In genomic region chr6:125423507-125423906, GRCm38 (mm10) we compare ENCODE assay signal across 15 mouse cellular contexts. TPM values are rescaled to one million over a fixed set of nuclear protein-coding genes. Genes with fewer than 3 reads are reported as not detected.
DNase-seq lines count a peak whose midpoint lies in the region; ATAC-seq and TF ChIP-seq lines count a peak whose summit lies in the region.
"Had no signal": no experiment of that assay in that cellular context is flagged by ENCODE, and none has a peak within 500 bp of the region (broad histone marks: within the 10 kb centered on the region; RNA-seq: fewer than 3 reads in every experiment).

No protein-coding gene starts in this region.

- 54% methylated on average over 13 of the region's 13 CpGs for WGBS in kidney, adult 2 months
- whole genome bisulfite sequencing in embryonic facial prominence, embryonic 13.5 days = 50% methylated on average over 13 of the region's 13 CpGs

- 0 out of 2 replicates have a peak, but pooled peaks cover 1% of the 10 kb centered on the region for H3K9me3 ChIP-seq in E14TG2a.4 (ENCODE audit: low read length)
- H3K9me3 ChIP-seq in embryonic facial prominence, embryonic 13.5 days = no peaks in the 10 kb centered on the region
- H3K9me3 ChIP-seq: heart, embryonic 12.5 days; midbrain, embryonic 15.5 days had no signal

- H3K27ac ChIP-seq in kidney, adult 2 months (ENCODE audit: insufficient read depth, low read depth, low read length) = peak overlapping the region; percentile 76
- H3K27ac ChIP-seq in embryonic facial prominence, embryonic 13.5 days = peak overlapping the region; percentile 62
- H3K27ac ChIP-seq: midbrain, embryonic 15.5 days had no signal

- no peak for DNase-seq in kidney, adult 2 months
- DNase-seq in kidney, postnatal 14 days = no peak
- no peak for DNase-seq in left cerebral cortex, postnatal 10 days (ENCODE audit: extremely low spot score in 1 of 2, low spot score in 2 of 2)
- DNase-seq: cerebellum, adult 2 months; gastrocnemius, postnatal 10 days; layer of hippocampus, postnatal 36 days; right cerebral cortex, postnatal 25 days; thymus, adult 18-20 months had no signal

- no peak overlapping the region for H3K4me3 ChIP-seq in kidney, adult 2 months (ENCODE audit: insufficient read depth, low read depth, low read length)
- H3K4me3 ChIP-seq in E14TG2a.4 (replicated peaks; ENCODE audit: low read length) (peak overlapping the region; percentile 72), myocyte (peak overlapping the region; percentile 22)
- no peak overlapping the region for H3K4me3 ChIP-seq in embryonic facial prominence, embryonic 13.5 days
- H3K4me3 ChIP-seq: heart, embryonic 12.5 days; midbrain, embryonic 15.5 days had no signal

- TF ChIP-seq POLR2A in kidney, adult 2 months (IDR thresholded peaks at IDR 0.05; ENCODE audit: low read depth, low read length) = no peak
- TF ChIP-seq POLR2A in myocyte (IDR thresholded peaks at IDR 0.05; ENCODE audit: insufficient read length, low read depth) = no peak

- no peak overlapping the region for H3K9ac ChIP-seq in embryonic facial prominence, embryonic 13.5 days
- H3K9ac ChIP-seq: heart, embryonic 12.5 days; midbrain, embryonic 15.5 days had no signal

- no peaks in the 10 kb centered on the region for H3K36me3 ChIP-seq in kidney, adult 2 months (ENCODE audit: control insufficient read depth, insufficient read depth, low read length)
- H3K36me3 ChIP-seq in E14TG2a.4 (ENCODE audit: insufficient read depth, low read length) (no peaks in the 10 kb centered on the region), myocyte (ENCODE audit: control insufficient read depth, insufficient read depth) (no peaks in the 10 kb centered on the region)
- no peaks in the 10 kb centered on the region for H3K36me3 ChIP-seq in embryonic facial prominence, embryonic 13.5 days
- H3K36me3 ChIP-seq: heart, embryonic 12.5 days; midbrain, embryonic 15.5 days had no signal

- no peak overlapping the region for H3K4me2 ChIP-seq in embryonic facial prominence, embryonic 13.5 days
- peak overlapping the region; percentile 74 for H3K4me2 ChIP-seq in myocyte (ENCODE audit: low read depth)

- TF ChIP-seq CTCF in kidney, adult 2 months (conservative IDR thresholded peaks at IDR 0.05; ENCODE audit: insufficient read depth, insufficient read length, low read depth, low read length) = no peak
- TF ChIP-seq CTCF in E14TG2a.4 (conservative IDR thresholded peaks at IDR 0.05; ENCODE audit: low read length) = no peak

- intact Hi-C loops in left cerebral cortex, postnatal 10 days (cut with DNase I) = loop anchor here (10.0 kb wide), 1 partner anchor 1051 kb away; no protein-coding TSS in a partner anchor

- H3K27me3 ChIP-seq in kidney, adult 2 months (replicated peaks; ENCODE audit: control insufficient read depth, insufficient read depth, low read length) = no peaks in the 10 kb centered on the region
- H3K27me3 ChIP-seq in E14TG2a.4 (ENCODE audit: insufficient read depth, low read length) = no peaks in the 10 kb centered on the region
- H3K27me3 ChIP-seq in embryonic facial prominence, embryonic 13.5 days = no peaks in the 10 kb centered on the region
- H3K27me3 ChIP-seq in myocyte (ENCODE audit: control insufficient read depth, insufficient read depth, insufficient read length) = no peaks in the 10 kb centered on the region
- H3K27me3 ChIP-seq: midbrain, embryonic 15.5 days had no signal

- H3ac ChIP-seq in myocyte (ENCODE audit: control insufficient read depth, insufficient read length) = no peak overlapping the region

- no peak for ATAC-seq in embryonic facial prominence, embryonic 13.5 days (ENCODE audit: insufficient number of reproducible peaks, insufficient read depth, low FRiP score, low TSS enrichment, low read depth)
- ATAC-seq in CD4-positive, CD25-positive, alpha-beta regulatory T cell, adult 4 months = no peak
- ATAC-seq: forebrain, embryonic 16.5 days; midbrain, embryonic 15.5 days had no signal

- no peaks in the 10 kb centered on the region for H3K79me2 ChIP-seq in myocyte (ENCODE audit: control insufficient read depth, insufficient read depth)

- H3K4me1 ChIP-seq in kidney, adult 2 months (ENCODE audit: control insufficient read depth, insufficient read depth, low read length) = peaks cover 7% of the 10 kb centered on the region
- peaks cover 81% of the 10 kb centered on the region for H3K4me1 ChIP-seq in E14TG2a.4 (replicated peaks; ENCODE audit: low read depth, low read length)
- H3K4me1 ChIP-seq in embryonic facial prominence, embryonic 13.5 days = peaks cover 50% of the 10 kb centered on the region

TF ChIP-seq in myocyte, 11 proteins besides CTCF, POLR2A, EP300 and RAD21:
- TF ChIP-seq REST (IDR thresholded peaks at IDR 0.05; ENCODE audit: insufficient read depth, insufficient read length) (no peak), MYOD1 (IDR thresholded peaks at IDR 0.05; ENCODE audit: control insufficient read depth in 1 of 3, insufficient read length in 2 of 3, low read depth in 2 of 3) (peak in 2 of 3 experiments; percentile 20 to 29), USF1 (IDR thresholded peaks at IDR 0.05; ENCODE audit: low read depth) (no peak)

RNA-seq across cellular contexts. Expression of gene Plekhg6, which starts 42.9 kb away (rescaled TPM):
- polyA plus RNA-seq in kidney, adult 2 months (2012; rRNA removed) = 6.1 and 7.1 TPM in 2 replicates
- 1.1 and 1.3 TPM in 2 replicates for polyA plus RNA-seq in embryonic facial prominence, embryonic 13.5 days (2015; fragmentation: Nextera tagmentation; extraction: Ambion mirVana)
- 0.14 TPM for polyA plus RNA-seq in myocyte (2012; fragmentation: generic; extraction: Trizol)
- polyA plus RNA-seq in CD4-positive, CD25-positive, alpha-beta regulatory T cell, adult 4 months (2017; shearing (Covaris generic)) = under 1 TPM in 1 of 2 experiments, not detected in 1; 0.12 TPM
- under 1 TPM; 0.14 to 0.24 TPM for total RNA-seq in left cerebral cortex, postnatal 10 days (2021)
- polyA plus RNA-seq: forebrain, embryonic 16.5 days; heart, embryonic 12.5 days had no signal

Comparison
In these comparisons a context has a peak if more than half of its experiments do, and no peak if none do; other contexts are left out.
1. H3K4me3 ChIP-seq: peak in E14TG2a.4 (single experiment) and myocyte (single experiment); none in kidney, adult 2 months (single experiment) and embryonic facial prominence, embryonic 13.5 days (single experiment).